Mouse (Mus musculus) midbrain, embryonic 15.5 days (tissue): ENCODE results near the gene Cacna1e. TPM values are rescaled to one million over a fixed set of nuclear protein-coding genes. Genes with fewer than 3 reads are reported as not detected.

Experiments
- ATAC-seq: fragments of 200-750 bp; cut with Nextera tagmentation; replicated peaks from 2 replicates; pipeline ENCODE4 v1.8.0; 2017; ENCODE audit warnings: moderate TSS enrichment
- H3K27ac ChIP-seq: fragments of 300-500 bp; sonication (generic); 2 replicates; pipeline ENCODE4 v1.5.1; 2015; ENCODE audit warnings: mild to moderate bottlenecking, inconsistent platforms
- H3K27me3 ChIP-seq: fragments of 300-500 bp; sonication (generic); replicated peaks from 2 replicates; pipeline ENCODE4 v1.6.1; 2015; ENCODE audit warnings: inconsistent platforms
- H3K36me3 ChIP-seq: fragments of 300-500 bp; sonication (generic); replicated peaks from 2 replicates; pipeline ENCODE4 v1.6.1; 2015; ENCODE audit warnings: inconsistent platforms
- H3K4me1 ChIP-seq: fragments of 300-500 bp; sonication (generic); 2 replicates; pipeline ENCODE4 v1.6.1; 2015; ENCODE audit warnings: inconsistent platforms
- H3K4me2 ChIP-seq: fragments of 300-500 bp; sonication (generic); 2 replicates; pipeline ENCODE4 v1.6.1; 2015; ENCODE audit warnings: inconsistent platforms, mild to moderate bottlenecking, moderate library complexity
- H3K4me3 ChIP-seq: fragments of 300-500 bp; sonication (generic); 2 replicates; pipeline ENCODE4 v1.5.1; 2015; ENCODE audit warnings: mild to moderate bottlenecking, inconsistent platforms
- H3K9ac ChIP-seq: fragments of 300-500 bp; sonication (generic); 2 replicates; pipeline ENCODE4 v1.6.1; 2015; ENCODE audit warnings: mild to moderate bottlenecking, inconsistent platforms
- H3K9me3 ChIP-seq: fragments of 300-500 bp; sonication (generic); 2 replicates; pipeline ENCODE4 v1.6.1; 2016; ENCODE audit warnings: inconsistent platforms
- WGBS: fragments of 180-500 bp; shearing (Covaris S2); methylation state at CpG from one replicate; pipeline ENCODE4 v1.1.7; 2015; ENCODE audit warnings: mixed read lengths; 5-methylcytosine and 5-hydroxymethylcytosine counted together
- polyA plus RNA-seq: library from polyadenylated mRNA; unstranded; fragments of >200 nt; fragmentation: Nextera tagmentation; extraction: Ambion mirVana; gene quantifications from 2 replicates; pipeline ENCODE4 v1.2.1, GENCODE M21; 2015

Cacna1e gene
- polyA plus RNA-seq, 1 experiment from 2014 or later, result 19.3 TPM

DNA sequence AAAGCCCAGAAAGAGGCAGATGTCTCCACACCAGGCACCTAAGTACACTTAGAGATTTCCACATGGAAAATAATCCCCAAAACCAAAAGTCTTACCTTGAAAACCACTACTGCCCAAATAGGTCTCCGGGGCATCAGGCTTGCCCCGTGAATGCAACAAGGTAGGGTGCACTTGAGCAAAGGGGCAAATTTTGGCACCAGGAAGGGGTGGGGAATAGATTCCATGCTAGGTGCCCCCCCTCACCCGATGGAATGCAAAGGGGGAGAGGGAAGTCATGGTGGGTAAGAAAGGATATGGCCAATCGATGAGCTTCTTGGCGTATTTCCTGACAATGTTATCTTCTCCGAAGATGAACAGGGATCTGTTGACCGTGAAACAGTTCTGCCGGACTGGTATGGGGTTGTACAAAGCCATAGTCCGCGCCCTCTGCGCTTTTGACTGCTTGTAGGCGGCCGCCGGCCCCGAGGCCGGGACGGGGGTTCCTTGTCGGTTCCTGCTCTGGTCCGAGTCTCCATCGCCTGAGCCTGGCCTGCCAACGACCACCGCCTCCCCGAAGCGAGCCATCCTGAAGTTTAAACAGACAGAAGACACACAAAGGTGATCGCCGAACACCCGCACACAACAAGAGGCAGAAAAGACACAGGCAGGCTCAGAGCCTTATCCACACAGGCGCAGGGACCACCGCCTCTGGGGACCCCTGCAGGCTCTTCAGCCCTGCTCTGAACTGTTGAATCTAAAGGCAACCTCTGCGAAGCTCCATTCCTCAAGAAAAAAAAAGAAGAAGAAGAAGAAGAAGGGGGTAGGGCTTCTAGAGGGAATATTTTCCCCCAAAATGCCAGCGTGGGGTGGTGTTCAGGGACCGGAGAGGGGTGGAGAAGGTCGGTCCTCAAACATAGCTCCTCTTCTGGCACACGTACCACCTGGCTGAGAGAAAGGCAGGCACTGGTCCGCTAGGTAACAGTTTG, 158.7 kb downstream of the Cacna1e start:
- WGBS, result 17% methylated on average over 35 of the region's 35 CpGs
- Histone ChIP-seq H3K27ac (peak overlapping the region; percentile 78), H3K4me3 (peak overlapping the region; percentile 63), H3K4me2 (peak overlapping the region; percentile 90), H3K4me1 (peaks cover 42% of the 10 kb centered on the region), H3K9ac (peak overlapping the region; percentile 58), H3K27me3 (peaks cover 15% of the 10 kb centered on the region), H3K36me3 (no peaks in the 10 kb centered on the region), H3K9me3 (no peaks in the 10 kb centered on the region)
- peak; percentile 22; the same call in 1 of the 2 replicates for ATAC-seq

DNA sequence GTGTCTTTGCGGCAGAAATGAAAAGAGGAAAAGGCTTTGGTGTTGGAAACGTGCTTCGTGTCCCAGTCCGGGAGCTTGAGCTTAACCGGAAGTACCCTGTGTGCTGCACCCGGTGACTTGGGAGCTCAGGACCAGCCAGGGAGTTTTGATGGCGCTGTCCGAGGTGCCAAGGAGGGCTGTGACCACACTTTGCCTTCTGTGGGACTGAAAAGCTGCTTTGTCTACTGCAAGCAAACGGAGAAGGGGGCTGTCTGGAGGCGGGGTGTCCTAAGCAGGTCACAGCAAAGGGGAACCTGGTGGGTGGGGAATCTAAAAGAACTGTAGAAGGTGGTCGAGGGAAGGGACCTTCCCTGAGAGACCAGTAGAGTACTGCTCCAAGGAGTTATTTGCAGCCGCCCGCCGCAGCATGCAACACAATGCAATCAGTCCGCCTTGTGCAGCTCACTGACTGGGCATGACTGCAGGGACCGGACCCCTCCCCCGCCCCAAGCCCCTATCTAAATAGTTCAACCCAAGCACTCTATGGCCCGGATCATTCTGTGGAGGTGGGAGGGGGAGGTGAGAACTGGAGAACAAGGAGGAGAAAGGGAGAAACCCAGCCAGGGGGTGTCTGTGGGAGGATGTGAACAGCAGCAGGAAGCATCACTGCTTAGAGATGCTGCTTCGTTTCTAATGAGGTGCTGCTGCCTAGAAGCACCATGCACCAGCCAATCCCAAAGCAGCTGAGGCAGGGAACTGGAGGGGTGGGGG, 160.6 kb downstream of the Cacna1e start:
- Histone ChIP-seq H3K4me1 (peaks cover 48% of the 10 kb centered on the region), H3K9me3 (no peaks in the 10 kb centered on the region), H3K36me3 (no peaks in the 10 kb centered on the region), H3K27me3 (peaks cover 15% of the 10 kb centered on the region), H3K4me3 (peak overlapping the region; percentile 63), H3K27ac (peak overlapping the region; percentile 74), H3K9ac (peak overlapping the region; percentile 53), H3K4me2 (peak overlapping the region; percentile 90)
- 1% methylated on average over 19 of the region's 19 CpGs for WGBS
- ATAC-seq, result peak; percentile 61

DNA sequence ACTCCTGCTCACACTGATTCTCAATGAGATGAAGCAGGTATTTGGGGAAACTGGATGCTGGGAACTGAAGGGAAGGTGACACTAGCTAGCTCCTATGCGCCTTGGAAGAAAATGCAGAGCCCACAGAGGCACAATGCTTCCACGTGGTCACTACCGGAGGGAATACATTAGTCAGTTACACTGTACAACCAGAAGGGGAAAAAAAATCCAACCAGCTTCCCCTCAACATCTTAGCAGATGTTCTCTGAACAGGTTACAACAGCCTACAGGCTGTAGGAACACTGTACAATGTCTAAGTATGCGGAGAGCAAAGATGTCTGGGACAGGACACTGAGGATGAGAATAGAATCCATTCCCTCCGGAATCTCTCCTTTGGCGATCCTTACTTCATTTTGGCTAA, 161.2 kb downstream of the Cacna1e start:
- no peaks in the 10 kb centered on the region for H3K9me3 ChIP-seq
- peaks cover 10% of the 10 kb centered on the region for H3K27me3 ChIP-seq
- H3K36me3 ChIP-seq, result no peaks in the 10 kb centered on the region
- 22% methylated on average over 6 of the region's 6 CpGs for WGBS
- H3K4me3 ChIP-seq, result peak overlapping the region; percentile 63
- H3K9ac ChIP-seq, result peak overlapping the region; percentile 53
- peaks cover 50% of the 10 kb centered on the region for H3K4me1 ChIP-seq
- H3K4me2 ChIP-seq, result peak overlapping the region; percentile 90
- ATAC-seq, result peak; percentile 49
- H3K27ac ChIP-seq, result peak overlapping the region; percentile 74

DNA sequence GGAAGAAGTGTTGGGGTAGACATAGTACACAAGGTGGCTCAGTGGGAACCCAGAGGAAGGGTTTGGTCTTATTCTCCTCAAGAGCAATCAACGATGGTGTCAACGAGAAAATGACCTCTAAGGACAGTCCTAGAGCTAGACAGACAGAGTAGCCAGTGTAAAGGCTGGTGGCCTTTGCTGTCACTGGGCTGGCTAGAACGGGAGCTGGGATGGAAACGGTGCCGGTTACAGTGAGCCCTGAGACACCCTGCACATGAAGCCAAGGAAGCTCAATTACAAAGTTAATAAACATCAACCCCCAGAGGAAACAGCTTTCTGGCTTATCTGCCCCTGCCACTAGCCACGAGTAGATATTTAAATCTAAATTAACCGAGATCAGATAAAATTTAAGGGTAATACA, 168.7 kb downstream of the Cacna1e start:
- WGBS, result 82% methylated on average over 7 of the region's 7 CpGs
- H3K9me3 ChIP-seq, result no peaks in the 10 kb centered on the region
- no peak overlapping the region for H3K4me3 ChIP-seq
- H3K9ac ChIP-seq, result no peak overlapping the region
- no peaks in the 10 kb centered on the region for H3K27me3 ChIP-seq
- peaks cover 11% of the 10 kb centered on the region for H3K4me1 ChIP-seq
- no peak overlapping the region for H3K27ac ChIP-seq
- no peaks in the 10 kb centered on the region for H3K36me3 ChIP-seq
- no peak for ATAC-seq
- no peak overlapping the region for H3K4me2 ChIP-seq

DNA sequence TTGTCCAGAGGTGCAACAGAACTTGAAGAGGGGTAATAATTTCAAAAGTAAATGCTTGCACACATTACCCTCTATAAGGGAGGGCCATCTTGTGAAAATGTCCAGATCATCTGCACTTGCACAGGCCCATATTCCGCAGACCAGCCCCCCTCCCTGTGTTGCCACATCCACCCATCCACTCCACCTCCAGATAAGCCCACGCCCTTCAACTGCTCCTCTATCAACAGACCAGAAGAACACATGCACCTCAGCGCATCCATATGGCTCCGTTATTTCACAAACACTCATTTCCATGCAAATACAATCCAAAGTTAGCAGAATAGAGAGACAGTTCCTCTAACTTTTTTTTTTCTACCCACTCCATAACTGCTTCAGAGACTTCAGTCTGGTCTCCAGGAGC, 171.6 kb downstream of the Cacna1e start:
- H3K36me3 ChIP-seq, result no peaks in the 10 kb centered on the region
- 90% methylated on average over 4 of the region's 4 CpGs for WGBS
- H3K4me2 ChIP-seq, result no peak overlapping the region
- no peaks in the 10 kb centered on the region for H3K9me3 ChIP-seq
- no peak overlapping the region for H3K9ac ChIP-seq
- H3K4me3 ChIP-seq, result no peak overlapping the region
- no peaks in the 10 kb centered on the region for H3K27me3 ChIP-seq
- no peak for ATAC-seq
- H3K4me1 ChIP-seq, result 0 out of 2 replicates have a peak, but pooled peaks cover 2% of the 10 kb centered on the region
- no peak overlapping the region for H3K27ac ChIP-seq

DNA sequence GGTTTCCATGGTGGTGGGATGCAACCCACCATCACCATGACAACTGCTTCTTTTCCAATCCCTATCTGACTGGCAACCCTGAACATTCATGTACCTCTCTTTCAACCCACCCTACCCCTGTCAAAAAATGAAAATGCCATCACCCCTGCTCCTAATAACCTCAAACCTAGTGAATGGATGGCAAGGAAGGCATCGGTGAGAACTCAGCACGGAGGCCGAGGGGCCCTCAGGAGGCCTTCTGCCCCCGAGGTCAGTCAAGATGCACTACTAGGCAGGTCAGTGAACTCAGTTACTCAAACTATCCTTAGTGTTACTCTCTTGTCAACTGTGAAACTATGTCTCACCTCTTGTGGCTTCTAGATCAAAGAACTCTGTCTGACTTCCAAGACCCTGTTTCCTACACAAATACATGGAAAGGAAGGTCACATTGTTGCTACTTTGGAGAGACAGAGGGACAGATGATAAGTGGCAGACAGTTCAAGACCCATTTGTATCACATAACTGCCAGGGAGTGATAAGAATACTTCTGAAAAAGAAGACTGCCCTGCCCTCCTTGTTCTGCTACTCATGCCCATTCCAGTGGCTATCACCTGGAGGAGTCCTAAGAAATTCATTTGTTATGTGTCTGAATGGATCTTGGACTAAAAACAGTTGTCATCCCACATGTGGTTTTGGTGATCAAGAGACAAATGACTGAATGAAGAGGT, 176.6 kb downstream of the Cacna1e start:
- WGBS, result 91% methylated on average over 4 of the region's 4 CpGs
- no peak overlapping the region for H3K9ac ChIP-seq
- no peak overlapping the region for H3K27ac ChIP-seq
- H3K36me3 ChIP-seq, result no peaks in the 10 kb centered on the region
- H3K4me1 ChIP-seq, result peaks cover 19% of the 10 kb centered on the region
- no peaks in the 10 kb centered on the region for H3K9me3 ChIP-seq
- no peaks in the 10 kb centered on the region for H3K27me3 ChIP-seq
- H3K4me2 ChIP-seq, result no peak overlapping the region
- no peak for ATAC-seq
- H3K4me3 ChIP-seq, result no peak overlapping the region

DNA sequence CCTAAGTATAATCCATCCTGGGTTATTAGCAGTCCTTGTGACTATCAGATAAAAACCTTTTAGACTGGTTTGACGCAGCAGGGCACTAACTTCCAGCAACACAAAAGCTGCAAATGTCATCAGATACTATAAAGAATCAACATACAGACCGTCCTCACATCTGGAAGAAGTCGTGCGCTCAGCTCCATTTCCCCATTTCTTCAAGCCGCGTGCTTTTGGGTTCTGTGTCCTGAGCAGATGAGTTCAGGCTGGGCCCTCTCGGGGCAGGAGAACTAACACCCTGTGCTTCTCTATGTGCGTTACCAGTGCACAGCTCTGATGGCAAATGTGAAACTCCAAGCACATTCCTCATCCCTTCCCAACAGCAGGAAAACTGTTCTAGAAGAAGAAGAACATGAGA, 177.3 kb downstream of the Cacna1e start:
- H3K4me1 ChIP-seq, result peaks cover 19% of the 10 kb centered on the region
- no peak overlapping the region for H3K4me3 ChIP-seq
- H3K9ac ChIP-seq, result no peak overlapping the region
- no peak for ATAC-seq
- no peak overlapping the region for H3K4me2 ChIP-seq
- H3K9me3 ChIP-seq, result no peaks in the 10 kb centered on the region
- no peaks in the 10 kb centered on the region for H3K27me3 ChIP-seq
- no peak overlapping the region for H3K27ac ChIP-seq
- WGBS, result 89% methylated on average over 8 of the region's 8 CpGs
- no peaks in the 10 kb centered on the region for H3K36me3 ChIP-seq

DNA sequence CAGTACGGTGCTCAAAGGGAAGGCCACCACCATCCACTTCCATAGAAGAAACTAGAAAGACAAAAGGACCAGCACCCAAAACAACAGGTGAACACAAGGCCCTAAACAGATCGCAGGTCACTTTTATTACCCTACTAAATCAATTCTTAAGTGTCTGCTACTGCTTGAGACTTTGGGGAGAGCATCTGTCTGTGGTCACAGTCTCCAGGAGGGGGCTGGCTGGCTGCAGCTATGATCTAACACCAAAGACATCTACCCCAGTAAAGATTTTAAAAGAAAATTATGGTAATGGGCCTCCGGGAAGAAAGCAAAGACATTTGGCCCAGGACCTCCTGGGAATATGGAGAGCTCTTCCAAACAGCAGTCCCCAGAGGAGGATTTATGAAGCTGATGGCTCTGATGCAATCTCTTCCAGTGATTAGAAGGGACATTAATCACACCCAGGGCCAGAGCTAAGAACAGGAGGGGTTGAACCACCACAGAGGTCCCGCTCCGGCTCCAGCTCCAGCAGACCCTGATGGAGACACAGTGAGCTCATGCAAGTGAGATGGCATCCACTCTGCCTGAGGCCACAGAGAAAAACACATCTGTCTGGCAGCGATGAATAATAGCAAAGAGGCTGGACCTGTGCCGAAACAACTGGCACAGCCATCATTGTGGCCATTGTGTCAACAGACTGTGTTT, 178.3 kb downstream of the Cacna1e start:
- Histone ChIP-seq H3K4me1 (peaks cover 19% of the 10 kb centered on the region), H3K9me3 (no peaks in the 10 kb centered on the region), H3K36me3 (no peaks in the 10 kb centered on the region), H3K4me2 (no peak overlapping the region), H3K9ac (no peak overlapping the region), H3K27me3 (no peaks in the 10 kb centered on the region), H3K4me3 (no peak overlapping the region), H3K27ac (no peak overlapping the region)
- WGBS, result 73% methylated on average over 7 of the region's 7 CpGs
- no peak for ATAC-seq

DNA sequence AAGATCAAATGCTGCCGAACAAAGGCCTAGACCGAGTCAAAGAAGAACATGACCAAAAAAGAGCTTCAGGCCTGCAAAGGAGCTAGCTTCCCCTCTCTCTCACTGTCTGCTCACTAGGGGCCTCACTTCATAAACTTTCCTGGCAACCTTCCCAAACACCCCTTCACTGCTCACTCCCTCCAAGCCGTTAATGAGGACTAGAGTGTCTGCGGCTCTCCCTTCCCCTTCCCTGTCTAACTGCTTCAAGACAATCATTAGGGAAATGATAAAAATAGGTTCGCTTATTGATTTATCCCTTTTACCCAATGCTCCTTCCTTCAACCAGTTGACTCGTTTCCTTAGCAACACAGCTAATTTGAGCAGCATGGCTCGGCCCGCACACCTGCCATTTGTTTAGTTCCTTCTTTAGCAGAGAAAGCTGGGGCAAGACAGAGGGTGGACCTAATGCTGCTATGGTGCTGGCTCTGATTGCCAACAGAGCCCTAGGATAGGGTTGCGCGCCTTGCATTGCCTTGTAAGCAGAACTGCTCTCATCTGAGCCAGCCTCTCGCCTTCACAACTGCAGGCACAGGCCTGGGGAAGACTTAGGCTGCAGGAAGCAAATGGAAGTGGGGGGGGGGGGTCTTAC, 179.6 kb downstream of the Cacna1e start:
- Histone ChIP-seq H3K27me3 (no peaks in the 10 kb centered on the region), H3K36me3 (no peaks in the 10 kb centered on the region), H3K4me1 (peaks cover 19% of the 10 kb centered on the region), H3K4me2 (no peak overlapping the region), H3K4me3 (no peak overlapping the region), H3K9ac (no peak overlapping the region), H3K9me3 (no peaks in the 10 kb centered on the region), H3K27ac (peak overlapping the region; percentile 67)
- WGBS, result 49% methylated on average over 11 of the region's 11 CpGs
- peak; percentile 91 for ATAC-seq

DNA sequence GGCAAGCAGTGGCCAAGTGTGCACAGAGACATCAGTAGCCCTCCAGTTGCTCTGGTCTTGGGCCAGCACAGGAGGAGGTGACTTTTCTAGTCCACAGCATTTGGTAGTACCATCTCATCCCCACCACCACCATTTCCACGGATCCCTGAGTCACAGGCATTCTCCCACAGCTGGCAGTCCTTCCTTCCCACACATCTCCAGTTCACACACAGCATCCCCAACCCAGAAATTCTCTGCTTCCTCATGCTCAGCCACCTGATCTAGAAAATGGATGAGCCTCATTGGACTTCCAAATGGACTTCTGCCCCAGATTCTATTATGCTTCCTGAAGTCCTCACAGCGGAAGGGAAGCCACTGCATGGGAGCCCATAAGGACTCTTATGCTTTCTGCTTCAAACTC, 181.7 kb downstream of the Cacna1e start:
- Histone ChIP-seq H3K4me2 (no peak overlapping the region), H3K4me1 (peaks cover 19% of the 10 kb centered on the region), H3K9me3 (no peaks in the 10 kb centered on the region), H3K4me3 (no peak overlapping the region), H3K27me3 (no peaks in the 10 kb centered on the region), H3K9ac (no peak overlapping the region), H3K27ac (no peak overlapping the region), H3K36me3 (no peaks in the 10 kb centered on the region)
- no peak for ATAC-seq
- WGBS, result 78% methylated on average over 2 of the region's 2 CpGs

DNA sequence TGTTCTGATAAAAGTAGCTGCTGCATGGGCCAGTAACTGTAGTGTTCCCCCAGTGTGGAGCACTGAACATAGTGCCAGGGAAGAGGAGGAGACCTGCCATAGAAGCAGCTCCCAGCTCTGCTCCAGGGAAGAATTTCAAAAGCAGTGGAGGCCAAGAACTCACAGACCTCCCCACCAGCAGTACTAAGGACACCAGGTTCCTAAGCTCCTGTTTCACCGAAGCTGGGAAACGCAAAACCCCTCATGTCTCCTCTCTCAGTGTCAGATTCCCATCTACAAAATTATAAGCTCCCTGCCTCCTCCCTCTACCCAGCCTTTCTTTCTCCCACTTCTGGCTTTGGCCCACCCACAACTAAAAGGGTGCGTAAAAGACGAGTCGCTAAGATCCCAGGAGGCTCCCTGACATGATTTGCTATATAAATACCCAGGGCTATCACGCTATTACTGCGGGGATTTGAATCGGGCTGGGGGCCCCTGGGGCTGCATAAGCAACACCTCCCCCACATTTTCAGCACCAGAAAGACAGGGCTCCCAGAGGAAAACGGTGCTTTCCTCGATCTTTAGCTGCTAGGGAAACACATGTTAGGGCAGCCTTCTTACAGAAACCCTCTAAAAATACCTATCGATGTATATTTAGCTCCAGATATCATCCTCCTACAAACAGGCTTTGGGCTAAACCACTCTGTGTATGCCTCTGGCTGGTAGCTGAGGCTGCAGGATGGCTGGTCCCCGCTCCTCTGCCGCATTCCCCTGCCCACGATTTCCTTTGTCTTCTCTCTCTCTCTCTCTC, 195.2 kb downstream of the Cacna1e start:
- H3K4me1 ChIP-seq, result peaks cover 4% of the 10 kb centered on the region
- H3K27me3 ChIP-seq, result no peaks in the 10 kb centered on the region
- peak overlapping the region; percentile 6; the same call in 1 of the 2 replicates for H3K27ac ChIP-seq
- H3K36me3 ChIP-seq, result no peaks in the 10 kb centered on the region
- H3K4me2 ChIP-seq, result peak overlapping the region; percentile 6; the same call in 1 of the 2 replicates
- 36% methylated on average over 14 of the region's 14 CpGs for WGBS
- no peaks in the 10 kb centered on the region for H3K9me3 ChIP-seq
- H3K4me3 ChIP-seq, result no peak overlapping the region
- no peak overlapping the region for H3K9ac ChIP-seq
- no peak; the same call in 1 of the 2 replicates for ATAC-seq
